Comparison of ENCODE assay signal across 13 mouse cellular contexts in genomic region chr1:40275285-40276013, GRCm38 (mm10). TPM values are rescaled to one million over a fixed set of nuclear protein-coding genes. Genes with fewer than 3 reads are reported as not detected.
DNase-seq lines count a peak whose midpoint lies in the region; ATAC-seq and TF ChIP-seq lines count a peak whose summit lies in the region.
"Had no signal": no experiment of that assay in that cellular context is flagged by ENCODE, and none has a peak within 500 bp of the region (broad histone marks: within the 10 kb centered on the region; RNA-seq: fewer than 3 reads in every experiment).

No protein-coding gene starts in this region.

- H3K9me3 ChIP-seq in heart, embryonic 11.5 days (replicated peaks; ENCODE audit: control insufficient read depth, low read length): no peaks in the 10 kb centered on the region
- H3K9me3 ChIP-seq in stomach, embryonic 15.5 days: no peaks in the 10 kb centered on the region
- H3K9me3 ChIP-seq: liver, embryonic 15.5 days; midbrain, embryonic 10.5 days had no signal

- DNase-seq in heart, adult 9 months (ENCODE audit: low spot score in 2 of 2): peak; percentile 41 to 50
- no peak for DNase-seq in lung, adult 2 months
- DNase-seq in lung, postnatal 14 days: no peak
- DNase-seq in Patski (ENCODE audit: low read depth, low spot score): no peak
- DNase-seq in retina, embryonic 14.5 days (ENCODE audit: low spot score): no peak
- DNase-seq: cerebellum, adult 8-10 months; kidney, postnatal 10 days had no signal

- no peaks in the 10 kb centered on the region for H3K4me1 ChIP-seq in heart, embryonic 11.5 days (ENCODE audit: control insufficient read depth, insufficient read depth, low read length)
- peaks cover 13% of the 10 kb centered on the region for H3K4me1 ChIP-seq in lung, adult 2 months (ENCODE audit: control insufficient read depth, insufficient read depth, low read length)
- peaks cover 4% of the 10 kb centered on the region; the same call in 1 of the 2 replicates for H3K4me1 ChIP-seq in stomach, embryonic 15.5 days
- H3K4me1 ChIP-seq: midbrain, embryonic 10.5 days had no signal

- in situ Hi-C loops in Patski (cut with MboI; ENCODE audit: low pct_unique_long_range_greater_than_20kb): loop anchor here (10.0 kb wide), 1 partner anchor 99 kb away; no protein-coding TSS in a partner anchor

- no peak for TF ChIP-seq POLR2A in lung, adult 2 months (IDR thresholded peaks at IDR 0.05; ENCODE audit: borderline replicate concordance, extremely low read depth, low read depth, low read length)

- CTCF ChIA-PET in Patski (lab: Charles Lee): interaction anchor here (1.1 to 1.5 kb wide), 2 partner anchors 35 to 110 kb away, joined by 3 to 4 read pairs; no protein-coding TSS in a partner anchor

- no peaks in the 10 kb centered on the region for H3K36me3 ChIP-seq in heart, embryonic 11.5 days (ENCODE audit: control insufficient read depth, insufficient read depth, low read length)
- H3K36me3 ChIP-seq in stomach, embryonic 15.5 days: no peaks in the 10 kb centered on the region
- H3K36me3 ChIP-seq: liver, embryonic 15.5 days; midbrain, embryonic 10.5 days had no signal

- POLR2A ChIA-PET in Patski (lab: Charles Lee): no interaction called here

- H3K27ac ChIP-seq in heart, embryonic 11.5 days (ENCODE audit: low read depth, low read length): no peak overlapping the region
- H3K27ac ChIP-seq in stomach, embryonic 15.5 days: peak overlapping the region; percentile 35
- H3K27ac ChIP-seq: liver, embryonic 15.5 days; midbrain, embryonic 10.5 days had no signal

- WGBS in heart, embryonic 11.5 days (ENCODE audit: insufficient replicate concordance): 56% methylated on average over 10 of the region's 10 CpGs
- 43% methylated on average over 10 of the region's 10 CpGs for WGBS in lung, adult 2 months
- WGBS in stomach, embryonic 15.5 days: 53% methylated on average over 10 of the region's 10 CpGs

- H3K4me2 ChIP-seq in heart, embryonic 11.5 days: no peak overlapping the region
- H3K4me2 ChIP-seq in stomach, embryonic 15.5 days: no peak overlapping the region
- H3K4me2 ChIP-seq: liver, embryonic 15.5 days had no signal

- H3K4me3 ChIP-seq in heart, embryonic 11.5 days (ENCODE audit: low read depth, low read length): no peak overlapping the region
- peak overlapping the region; percentile 58 for H3K4me3 ChIP-seq in lung, adult 2 months (replicated peaks; ENCODE audit: extremely low read depth, low read depth, low read length)
- no peak overlapping the region for H3K4me3 ChIP-seq in stomach, embryonic 15.5 days (replicated peaks)
- H3K4me3 ChIP-seq: liver, embryonic 15.5 days; midbrain, embryonic 10.5 days had no signal

- no peak for ATAC-seq in heart, embryonic 11.5 days (replicated peaks; ENCODE audit: insufficient number of reproducible peaks, low FRiP score, low TSS enrichment)
- ATAC-seq in Patski: peak; percentile 77
- ATAC-seq in stomach, embryonic 15.5 days (ENCODE audit: insufficient read depth, low FRiP score, low read depth): no peak
- ATAC-seq: forebrain, embryonic 16.5 days had no signal

- TF ChIP-seq CTCF in lung, adult 2 months (IDR thresholded peaks at IDR 0.05; ENCODE audit: insufficient read depth, low read length): no peak
- no peak for TF ChIP-seq CTCF in Patski (IDR thresholded peaks at IDR 0.05)

- no peaks in the 10 kb centered on the region for H3K27me3 ChIP-seq in heart, embryonic 11.5 days (ENCODE audit: control insufficient read depth, insufficient read depth, low read length)
- H3K27me3 ChIP-seq in Patski: no peaks in the 10 kb centered on the region
- no peaks in the 10 kb centered on the region for H3K27me3 ChIP-seq in stomach, embryonic 15.5 days (replicated peaks)
- H3K27me3 ChIP-seq: CH12.LX; liver, embryonic 15.5 days had no signal

- no peak overlapping the region for H3K9ac ChIP-seq in heart, embryonic 11.5 days (ENCODE audit: low read depth, low read length)
- no peak overlapping the region for H3K9ac ChIP-seq in stomach, embryonic 15.5 days
- H3K9ac ChIP-seq: liver, embryonic 15.5 days had no signal

RNA-seq across cellular contexts. Expression of gene Il1rl2, which starts 49.0 kb away (rescaled TPM):
- 1.5 and 1.8 TPM in 2 replicates for polyA plus RNA-seq in heart, embryonic 11.5 days (2014; fragmentation: Nextera tagmentation; extraction: Ambion mirVana)
- polyA plus RNA-seq in lung, adult 2 months (2012; rRNA removed): 4.4 and 8.4 TPM in 2 replicates
- polyA plus RNA-seq in Patski (2021): not detected
- 7.2 and 7.5 TPM in 2 replicates for polyA plus RNA-seq in stomach, embryonic 15.5 days (2015; fragmentation: Nextera tagmentation; extraction: Ambion mirVana)

RNA-seq across cellular contexts. Expression of gene Il1r1, which starts 50.6 kb away (rescaled TPM):
- 7.9 and 9.8 TPM in 2 replicates for polyA plus RNA-seq in heart, embryonic 11.5 days (2014; fragmentation: Nextera tagmentation; extraction: Ambion mirVana)
- polyA plus RNA-seq in lung, adult 2 months (2012; rRNA removed): 9.2 and 14.1 TPM in 2 replicates
- 32.6 TPM for polyA plus RNA-seq in Patski (2021)
- polyA plus RNA-seq in stomach, embryonic 15.5 days (2015; fragmentation: Nextera tagmentation; extraction: Ambion mirVana): 9.3 TPM in 2 replicates

Comparison
In these comparisons a context has a peak if more than half of its experiments do, and no peak if none do; other contexts are left out.
1. DNase-seq: peak in heart, adult 9 months (2 of 2); none in lung, adult 2 months (single experiment), lung, postnatal 14 days (single experiment), Patski (single experiment) and retina, embryonic 14.5 days (single experiment).